Mouse (Mus musculus): Measurements from ENCODE around the gene Gtf2i.
"Not testable (repeated sequence)": the region's sequence is repeated elsewhere in the genome, so short reads cannot be mapped to it uniquely, and the experiment has no call there.

The Gtf2i gene

GRCm38 (mm10) chr5:134314688-134315622 is at the start of gene Gtf2i:
Gene Gtf2i, minus strand, starts transcription at chr5:134314760.
- peak; percentile 98 for DNase-seq (ENCODE audit: low read depth, low spot score)

GRCm38 (mm10) chr5:134359101-134359500 is 44.5 kb upstream of the Gtf2i start:
- peak; percentile 91 for DNase-seq (ENCODE audit: low read depth, low spot score)

- DNase-seq (ENCODE audit: low read depth, low spot score) = not testable (repeated sequence)
Observed at GRCm38 (mm10) chr5:134355372-134355771, 40.8 kb upstream of the Gtf2i start.

GRCm38 (mm10) chr5:134353117-134353516 is 38.6 kb upstream of the Gtf2i start:
- no peak for DNase-seq (ENCODE audit: low read depth, low spot score)

GRCm38 (mm10) chr5:134352527-134353001 is 38.0 kb upstream of the Gtf2i start:
- DNase-seq (ENCODE audit: low read depth, low spot score) = no peak

- DNase-seq (ENCODE audit: low read depth, low spot score) = peak; percentile 92
Observed at GRCm38 (mm10) chr5:134350660-134351059, 36.1 kb upstream of the Gtf2i start.

GRCm38 (mm10) chr5:134347066-134347465 is 32.5 kb upstream of the Gtf2i start:
- DNase-seq (ENCODE audit: low read depth, low spot score) = peak; percentile 50

- peak; percentile 91 for DNase-seq (ENCODE audit: low read depth, low spot score)
Observed at GRCm38 (mm10) chr5:134345449-134345848, 30.9 kb upstream of the Gtf2i start.

GRCm38 (mm10) chr5:134344076-134344475 is 29.5 kb upstream of the Gtf2i start:
- DNase-seq (ENCODE audit: low read depth, low spot score) = peak; percentile 59

- not testable (repeated sequence) for DNase-seq (ENCODE audit: low read depth, low spot score)
Observed at GRCm38 (mm10) chr5:134343530-134343929, 29.0 kb upstream of the Gtf2i start.

GRCm38 (mm10) chr5:134342503-134343205 is 28.1 kb upstream of the Gtf2i start:
- peak; percentile 74 for DNase-seq (ENCODE audit: low read depth, low spot score)

- peak; percentile 76 for DNase-seq (ENCODE audit: low read depth, low spot score)
Observed at GRCm38 (mm10) chr5:134341721-134342120, 27.2 kb upstream of the Gtf2i start.

GRCm38 (mm10) chr5:134341321-134341720 is 26.8 kb upstream of the Gtf2i start:
- DNase-seq (ENCODE audit: low read depth, low spot score) = peak; percentile 70

- DNase-seq (ENCODE audit: low read depth, low spot score) = peak; percentile 98
Observed at GRCm38 (mm10) chr5:134340101-134340522, 25.6 kb upstream of the Gtf2i start.

- peak; percentile 93 for DNase-seq (ENCODE audit: low read depth, low spot score)
Observed at GRCm38 (mm10) chr5:134337012-134337411, 22.5 kb upstream of the Gtf2i start.

GRCm38 (mm10) chr5:134332743-134333142 is 18.2 kb upstream of the Gtf2i start:
- peak; percentile 94 for DNase-seq (ENCODE audit: low read depth, low spot score)

- DNase-seq (ENCODE audit: low read depth, low spot score) = no peak
Observed at GRCm38 (mm10) chr5:134330082-134330481, 15.5 kb upstream of the Gtf2i start.

GRCm38 (mm10) chr5:134329311-134329710 is 14.8 kb upstream of the Gtf2i start:
- peak; percentile 90 for DNase-seq (ENCODE audit: low read depth, low spot score)

- DNase-seq (ENCODE audit: low read depth, low spot score) = no peak
Observed at GRCm38 (mm10) chr5:134328482-134329001, 14.0 kb upstream of the Gtf2i start.

- no peak for DNase-seq (ENCODE audit: low read depth, low spot score)
Observed at GRCm38 (mm10) chr5:134325856-134326566, 11.5 kb upstream of the Gtf2i start.

GRCm38 (mm10) chr5:134323869-134324268 is 9.3 kb upstream of the Gtf2i start:
- peak; percentile 39 for DNase-seq (ENCODE audit: low read depth, low spot score)

Measured in R1 (cell line).